Mouse (Mus musculus): ENCODE measurements around the gene Gm11042. TPM values are rescaled to one million over a fixed set of nuclear protein-coding genes. Genes with fewer than 3 reads are reported as not detected.

Gm11042 gene
- polyA plus RNA-seq (2016; fragmentation: Nextera tagmentation; extraction: Ambion mirVana) = not detected in 2 replicates

DNA sequence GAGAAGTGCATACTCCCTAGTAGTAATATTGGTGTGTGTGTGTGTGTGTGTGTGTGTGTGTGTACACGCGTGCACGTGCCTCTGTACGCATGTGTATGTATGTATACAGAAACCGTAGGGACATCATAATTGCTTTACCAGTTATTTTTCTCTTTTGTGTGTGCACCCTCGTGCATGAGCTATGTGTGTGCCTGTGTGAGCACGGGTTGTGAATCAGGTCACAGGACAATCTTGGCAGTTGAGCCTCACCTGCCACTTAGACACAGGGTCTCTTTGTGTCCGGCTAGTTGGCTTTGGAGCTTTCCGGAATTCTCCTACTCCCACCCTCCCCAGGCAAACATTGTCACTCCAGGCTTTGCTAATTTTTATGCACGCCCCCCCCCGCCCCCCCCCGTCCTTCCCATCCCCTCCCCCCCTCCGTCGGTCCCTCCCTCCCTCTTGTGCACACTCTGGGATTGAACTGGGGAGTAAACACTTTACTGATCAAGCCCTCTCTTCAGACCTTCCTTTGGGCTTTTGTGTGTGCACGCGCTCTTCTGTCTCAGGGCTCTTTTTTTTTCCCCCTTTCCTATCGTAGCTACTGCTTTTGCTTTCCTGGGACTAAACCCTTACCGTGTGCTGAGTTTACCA is at the start of gene Gm11042:
Gm11042 (minus strand) TSS at position 51 of the 630 bp plus-strand sequence.
- Histone ChIP-seq H3K9me3 (replicated peaks) (no peaks in the 10 kb centered on the region), H3K27ac (replicated peaks) (peak within 1 kb of the TSS; percentile 91), H3K4me1 (peaks cover 14% of the 10 kb centered on the region), H3K36me3 (no peaks in the 10 kb centered on the region), H3K27me3 (ENCODE audit: low read depth, poor library complexity, severe bottlenecking) (no peaks in the 10 kb centered on the region), H3K4me3 (peak within 1 kb of the TSS; percentile 57)
- DNase-seq (ENCODE audit: low spot score) = peak; percentile 48
- WGBS = 38% methylated on average over 15 of the region's 18 CpGs

- Histone ChIP-seq H3K9me3 (replicated peaks) (no peaks in the 10 kb centered on the region), H3K27me3 (ENCODE audit: low read depth, poor library complexity, severe bottlenecking) (no peaks in the 10 kb centered on the region), H3K4me1 (peaks cover 11% of the 10 kb centered on the region), H3K27ac (replicated peaks) (no peak overlapping the region), H3K4me3 (no peak overlapping the region), H3K36me3 (no peaks in the 10 kb centered on the region)
- 89% methylated on average over 7 of the region's 7 CpGs for whole genome bisulfite sequencing
- DNase-seq (ENCODE audit: low spot score) = no peak
These were observed 48.3 kb upstream of the Gm11042 start for GRCm38 (mm10) chr12:74364477-74364876.

DNA sequence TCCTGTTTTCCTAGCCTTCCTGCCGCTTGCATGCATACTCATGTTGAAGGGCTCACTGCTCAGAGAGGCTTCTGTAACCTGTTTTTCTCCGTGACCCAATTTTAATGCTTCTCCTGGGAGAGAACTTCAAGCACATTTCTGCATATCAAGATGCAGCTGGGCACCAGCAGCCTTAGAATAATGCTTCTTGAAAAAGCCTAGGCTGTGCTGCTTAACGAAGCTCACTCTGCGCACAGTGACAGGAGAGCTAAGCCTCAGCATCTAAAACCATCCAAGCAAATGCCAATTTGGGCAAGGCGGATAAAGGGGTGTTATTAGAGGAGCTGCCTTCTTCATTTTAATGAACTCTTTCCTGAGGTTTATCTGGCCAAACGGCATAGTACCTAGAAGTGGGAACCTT is 46.9 kb upstream of the Gm11042 start:
- 68% methylated on average over 6 of the region's 6 CpGs for WGBS
- Histone ChIP-seq H3K27ac (replicated peaks) (no peak overlapping the region), H3K4me3 (no peak overlapping the region), H3K36me3 (no peaks in the 10 kb centered on the region), H3K4me1 (peaks cover 11% of the 10 kb centered on the region), H3K9me3 (replicated peaks) (no peaks in the 10 kb centered on the region), H3K27me3 (ENCODE audit: low read depth, poor library complexity, severe bottlenecking) (no peaks in the 10 kb centered on the region)
- no peak for DNase-seq (ENCODE audit: low spot score)

DNA sequence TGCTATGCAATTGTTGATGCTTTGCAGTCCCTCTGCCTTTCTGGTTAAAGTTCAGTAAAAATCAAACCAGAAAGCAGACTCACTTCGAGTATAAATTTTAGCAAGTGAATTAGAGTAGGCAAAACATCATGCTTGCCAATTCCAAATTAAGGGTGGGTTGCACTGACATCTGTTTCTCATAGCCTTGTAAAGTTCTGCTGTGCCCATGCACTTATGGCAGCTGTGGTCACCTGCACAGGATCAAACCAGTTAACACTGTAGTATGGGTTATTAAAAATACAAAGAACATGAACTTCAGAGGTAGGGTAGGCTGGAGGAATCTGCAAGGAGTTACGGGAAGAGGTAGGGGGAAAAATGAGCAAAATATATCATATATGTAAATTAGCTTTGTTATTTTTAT is 46.3 kb upstream of the Gm11042 start:
- no peaks in the 10 kb centered on the region for H3K9me3 ChIP-seq (replicated peaks)
- H3K27me3 ChIP-seq (ENCODE audit: low read depth, poor library complexity, severe bottlenecking) = no peaks in the 10 kb centered on the region
- 93% methylated on average over 2 of the region's 2 CpGs for WGBS
- DNase-seq (ENCODE audit: low spot score) = no peak
- H3K27ac ChIP-seq (replicated peaks) = no peak overlapping the region
- H3K36me3 ChIP-seq = no peaks in the 10 kb centered on the region
- peaks cover 11% of the 10 kb centered on the region for H3K4me1 ChIP-seq
- H3K4me3 ChIP-seq = no peak overlapping the region

DNA sequence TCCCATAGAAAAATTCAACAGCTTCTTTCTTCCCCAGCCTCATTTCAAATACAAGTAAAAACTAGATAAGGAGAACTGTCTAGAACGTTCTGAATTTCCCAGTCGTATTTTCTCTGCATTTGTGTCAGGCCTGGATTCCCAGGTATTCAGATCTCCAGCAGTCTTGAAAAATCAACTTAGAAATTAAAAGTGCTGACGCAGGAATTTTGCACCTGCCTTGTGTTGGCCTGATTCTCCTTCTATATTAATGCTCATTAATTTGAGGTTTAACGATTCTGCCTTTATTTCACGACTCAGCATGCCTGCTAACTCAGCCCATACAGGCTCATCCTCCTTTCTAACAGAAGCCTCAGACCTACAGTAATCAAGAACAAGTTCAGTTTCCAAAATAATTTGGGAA is 43.6 kb upstream of the Gm11042 start:
- Histone ChIP-seq H3K9me3 (replicated peaks) (no peaks in the 10 kb centered on the region), H3K4me3 (no peak overlapping the region), H3K36me3 (no peaks in the 10 kb centered on the region), H3K4me1 (peaks cover 11% of the 10 kb centered on the region), H3K27ac (replicated peaks) (no peak overlapping the region), H3K27me3 (ENCODE audit: low read depth, poor library complexity, severe bottlenecking) (no peaks in the 10 kb centered on the region)
- DNase-seq (ENCODE audit: low spot score) = no peak
- 85% methylated on average over 5 of the region's 5 CpGs for WGBS

- peaks cover under 1% of the 10 kb centered on the region; the same call in 1 of the 2 replicates for H3K4me1 ChIP-seq
- H3K27ac ChIP-seq (replicated peaks) = no peak overlapping the region
- DNase-seq (ENCODE audit: low spot score) = no peak
- no peak overlapping the region for H3K4me3 ChIP-seq
- no peaks in the 10 kb centered on the region for H3K9me3 ChIP-seq (replicated peaks)
- H3K27me3 ChIP-seq (ENCODE audit: low read depth, poor library complexity, severe bottlenecking) = no peaks in the 10 kb centered on the region
- 85% methylated on average over 6 of the region's 6 CpGs for WGBS
- H3K36me3 ChIP-seq = no peaks in the 10 kb centered on the region
These were observed 41.6 kb upstream of the Gm11042 start for GRCm38 (mm10) chr12:74357806-74358205.

DNA sequence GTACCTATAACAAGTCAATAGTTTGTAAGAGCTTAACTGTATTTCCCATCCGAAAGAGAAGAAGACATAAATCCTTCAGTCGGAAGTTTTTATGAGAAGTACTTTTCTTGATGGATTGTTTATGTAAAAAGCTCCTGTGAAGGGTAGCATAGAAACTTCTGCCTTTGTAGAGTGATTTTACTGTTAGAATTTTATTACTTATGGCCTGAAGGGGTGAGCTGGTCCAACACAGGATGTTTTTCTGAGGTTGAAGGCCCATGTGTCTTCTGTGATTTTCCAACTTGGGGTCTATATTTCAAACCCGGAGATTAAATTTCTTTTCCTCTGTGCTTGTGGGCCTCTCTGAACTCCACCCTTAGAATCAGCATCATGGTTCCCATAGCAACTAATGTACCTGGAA is 26.5 kb upstream of the Gm11042 start:
- Histone ChIP-seq H3K27me3 (ENCODE audit: low read depth, poor library complexity, severe bottlenecking) (no peaks in the 10 kb centered on the region), H3K4me1 (no peaks in the 10 kb centered on the region), H3K9me3 (replicated peaks) (no peaks in the 10 kb centered on the region), H3K4me3 (no peak overlapping the region), H3K27ac (replicated peaks) (no peak overlapping the region), H3K36me3 (no peaks in the 10 kb centered on the region)
- WGBS = 91% methylated on average over 3 of the region's 3 CpGs
- DNase-seq (ENCODE audit: low spot score) = no peak

- H3K4me1 ChIP-seq = no peaks in the 10 kb centered on the region
- H3K4me3 ChIP-seq = no peak overlapping the region
- no peak overlapping the region for H3K27ac ChIP-seq (replicated peaks)
- H3K36me3 ChIP-seq = no peaks in the 10 kb centered on the region
- WGBS = 80% methylated on average over 2 of the region's 2 CpGs
- DNase-seq (ENCODE audit: low spot score) = no peak
- H3K9me3 ChIP-seq (replicated peaks) = no peaks in the 10 kb centered on the region
- no peaks in the 10 kb centered on the region for H3K27me3 ChIP-seq (ENCODE audit: low read depth, poor library complexity, severe bottlenecking)
These were observed 23.9 kb upstream of the Gm11042 start for GRCm38 (mm10) chr12:74340070-74340469.

- 84% methylated on average over 6 of the region's 6 CpGs for WGBS
- H3K4me3 ChIP-seq = no peak overlapping the region
- H3K27me3 ChIP-seq (ENCODE audit: low read depth, poor library complexity, severe bottlenecking) = no peaks in the 10 kb centered on the region
- H3K27ac ChIP-seq (replicated peaks) = no peak overlapping the region
- DNase-seq (ENCODE audit: low spot score) = no peak
- H3K9me3 ChIP-seq (replicated peaks) = no peaks in the 10 kb centered on the region
- no peaks in the 10 kb centered on the region for H3K36me3 ChIP-seq
- no peaks in the 10 kb centered on the region for H3K4me1 ChIP-seq
These were observed 17.5 kb upstream of the Gm11042 start for GRCm38 (mm10) chr12:74333706-74334105.

DNA sequence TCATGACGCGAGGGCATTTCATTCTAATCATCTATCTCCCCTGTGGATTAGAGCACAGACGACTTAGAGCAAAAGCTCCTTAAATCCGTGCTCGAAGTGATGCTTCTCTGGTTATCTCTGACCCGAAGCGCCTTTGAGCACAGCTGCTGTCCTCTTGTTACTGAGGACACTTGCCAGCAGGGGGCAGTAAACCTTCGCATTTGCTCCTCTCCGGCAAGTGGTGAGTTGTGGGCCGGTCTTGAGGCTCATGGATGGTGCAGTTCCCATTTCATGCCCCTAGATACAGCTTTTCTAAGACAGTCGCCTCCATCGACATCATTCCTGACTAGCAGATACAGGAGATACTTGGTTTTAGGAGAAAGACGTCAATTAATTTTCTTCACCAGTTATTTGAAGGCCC is 16.8 kb upstream of the Gm11042 start:
- no peak overlapping the region for H3K4me3 ChIP-seq
- 23% methylated on average over 13 of the region's 13 CpGs for WGBS
- H3K4me1 ChIP-seq = no peaks in the 10 kb centered on the region
- H3K36me3 ChIP-seq = no peaks in the 10 kb centered on the region
- H3K27me3 ChIP-seq (ENCODE audit: low read depth, poor library complexity, severe bottlenecking) = no peaks in the 10 kb centered on the region
- H3K9me3 ChIP-seq (replicated peaks) = no peaks in the 10 kb centered on the region
- no peak overlapping the region for H3K27ac ChIP-seq (replicated peaks)
- peak; percentile 83 for DNase-seq (ENCODE audit: low spot score)

- Histone ChIP-seq H3K4me1 (no peaks in the 10 kb centered on the region), H3K36me3 (no peaks in the 10 kb centered on the region), H3K4me3 (no peak overlapping the region), H3K9me3 (replicated peaks) (no peaks in the 10 kb centered on the region), H3K27me3 (ENCODE audit: low read depth, poor library complexity, severe bottlenecking) (no peaks in the 10 kb centered on the region), H3K27ac (replicated peaks) (no peak overlapping the region)
- no peak for DNase-seq (ENCODE audit: low spot score)
- 93% methylated on average over 6 of the region's 6 CpGs for WGBS
These were observed 13.6 kb upstream of the Gm11042 start for GRCm38 (mm10) chr12:74329759-74330158.

GRCm38 (mm10) chr12:74326644-74327043 is 10.4 kb upstream of the Gm11042 start:
- Histone ChIP-seq H3K27me3 (ENCODE audit: low read depth, poor library complexity, severe bottlenecking) (no peaks in the 10 kb centered on the region), H3K36me3 (no peaks in the 10 kb centered on the region), H3K4me1 (no peaks in the 10 kb centered on the region), H3K9me3 (replicated peaks) (no peaks in the 10 kb centered on the region), H3K4me3 (no peak overlapping the region), H3K27ac (replicated peaks) (no peak overlapping the region)
- WGBS = 91% methylated on average over 3 of the region's 3 CpGs
- no peak for DNase-seq (ENCODE audit: low spot score)

- 78% methylated on average over 5 of the region's 5 CpGs for WGBS
These were observed 5.8 kb upstream of the Gm11042 start for GRCm38 (mm10) chr12:74321981-74322380.

DNA sequence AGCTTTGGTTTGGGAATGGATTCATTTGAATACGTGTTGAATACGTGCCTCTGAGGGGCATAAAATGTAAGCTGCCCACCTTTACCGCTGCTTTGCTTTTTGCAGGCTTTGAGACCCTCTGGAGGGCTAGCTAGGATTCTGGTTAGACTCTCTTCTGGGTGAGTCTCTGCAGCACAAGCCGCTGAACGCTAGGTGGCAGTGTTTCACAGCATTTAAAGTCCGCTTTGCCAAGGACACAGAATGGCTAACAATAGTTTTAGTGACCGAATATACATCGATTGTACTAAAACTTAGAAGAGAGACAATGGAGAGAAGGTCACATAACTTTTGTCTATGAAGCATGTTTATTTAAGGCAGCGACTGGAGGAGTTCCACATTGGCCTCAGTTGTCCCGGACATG is 4.1 kb upstream of the Gm11042 start:
- Histone ChIP-seq H3K27ac (replicated peaks) (no peak overlapping the region), H3K27me3 (ENCODE audit: low read depth, poor library complexity, severe bottlenecking) (no peaks in the 10 kb centered on the region), H3K36me3 (no peaks in the 10 kb centered on the region), H3K4me1 (peaks cover 8% of the 10 kb centered on the region), H3K4me3 (no peak overlapping the region), H3K9me3 (replicated peaks) (no peaks in the 10 kb centered on the region)
- DNase-seq (ENCODE audit: low spot score) = peak; percentile 69
- WGBS = 22% methylated on average over 10 of the region's 10 CpGs

More at GRCm38 (mm10) chr12:74321981-74322380, 5.8 kb upstream of the Gm11042 start:
- H3K27me3 ChIP-seq (ENCODE audit: low read depth, poor library complexity, severe bottlenecking) = no peaks in the 10 kb centered on the region
- no peak overlapping the region for H3K27ac ChIP-seq (replicated peaks)
- H3K4me3 ChIP-seq = no peak overlapping the region
- DNase-seq (ENCODE audit: low spot score) = no peak
- H3K9me3 ChIP-seq (replicated peaks) = no peaks in the 10 kb centered on the region
- 0 out of 2 replicates have a peak, but pooled peaks cover 2% of the 10 kb centered on the region for H3K4me1 ChIP-seq
- H3K36me3 ChIP-seq = no peaks in the 10 kb centered on the region

Measured in midbrain, embryonic 10.5 days (tissue).